Mouse (Mus musculus) embryonic facial prominence, embryonic 13.5 days (tissue): ENCODE data around the gene Cap2. TPM values are rescaled to one million over a fixed set of nuclear protein-coding genes. Genes with fewer than 3 reads are reported as not detected.

ENCODE experiments used
- ATAC-seq: fragments of 200-750 bp; cut with Nextera tagmentation; 2 replicates; pipeline ENCODE4 v1.8.0; 2017; ENCODE audit warnings: low read depth; ENCODE audit not compliant: insufficient number of reproducible peaks, insufficient read depth, low FRiP score, low TSS enrichment
- H3K27ac ChIP-seq: fragments of 300-500 bp; sonication (generic); 2 replicates; pipeline ENCODE4 v1.5.1; 2015; ENCODE audit warnings: moderate library complexity, mild to moderate bottlenecking, inconsistent platforms
- H3K27me3 ChIP-seq: fragments of 300-500 bp; sonication (generic); 2 replicates; pipeline ENCODE4 v1.6.1; 2015; ENCODE audit warnings: mild to moderate bottlenecking, inconsistent platforms
- H3K36me3 ChIP-seq: fragments of 300-500 bp; sonication (generic); 2 replicates; pipeline ENCODE4 v1.6.1; 2015; ENCODE audit warnings: mild to moderate bottlenecking, inconsistent platforms
- H3K4me1 ChIP-seq: fragments of 300-500 bp; sonication (generic); 2 replicates; pipeline ENCODE4 v1.6.1; 2015; ENCODE audit warnings: inconsistent platforms
- H3K4me2 ChIP-seq: fragments of 300-500 bp; sonication (generic); 2 replicates; pipeline ENCODE4 v1.6.1; 2015; ENCODE audit warnings: moderate library complexity, mild to moderate bottlenecking, inconsistent platforms
- H3K4me3 ChIP-seq: fragments of 300-500 bp; sonication (generic); 2 replicates; pipeline ENCODE4 v1.5.1; 2015; ENCODE audit warnings: mild to moderate bottlenecking, inconsistent platforms
- H3K9ac ChIP-seq: fragments of 300-500 bp; sonication (generic); 2 replicates; pipeline ENCODE4 v1.6.1; 2015; ENCODE audit warnings: mild to moderate bottlenecking, inconsistent platforms
- H3K9me3 ChIP-seq: fragments of 300-500 bp; sonication (generic); 2 replicates; pipeline ENCODE4 v1.6.1; 2016; ENCODE audit warnings: inconsistent platforms
- WGBS: fragments of 180-500 bp; shearing (Covaris S2); methylation state at CpG from one replicate; pipeline ENCODE4 v1.1.7; 2015; ENCODE audit warnings: mixed read lengths; 5-methylcytosine and 5-hydroxymethylcytosine counted together
- polyA plus RNA-seq: library from polyadenylated mRNA; unstranded; fragments of >200 nt; fragmentation: Nextera tagmentation; extraction: Ambion mirVana; gene quantifications from 2 replicates; pipeline ENCODE4 v1.2.1, GENCODE M21; 2015

Gene Cap2
- polyA plus RNA-seq, 1 experiment from 2014 or later, result 5.5 TPM

- Histone ChIP-seq H3K4me1 (peaks cover 17% of the 10 kb centered on the region), H3K4me3 (no peak overlapping the region), H3K9ac (no peak overlapping the region), H3K27ac (no peak overlapping the region), H3K27me3 (no peaks in the 10 kb centered on the region), H3K4me2 (peak overlapping the region; percentile 39), H3K36me3 (no peaks in the 10 kb centered on the region), H3K9me3 (no peaks in the 10 kb centered on the region)
- no peak for ATAC-seq
- 54% methylated on average over 11 of the region's 11 CpGs for WGBS
Observed at GRCm38 (mm10) chr13:46571961-46572647, 70.5 kb downstream of the Cap2 start.

GRCm38 (mm10) chr13:46572648-46573163, 71.1 kb downstream of the Cap2 start:
- no peaks in the 10 kb centered on the region for H3K9me3 ChIP-seq
- H3K27me3 ChIP-seq, result no peaks in the 10 kb centered on the region
- H3K4me2 ChIP-seq, result 0 out of 2 replicates have a peak overlapping the region, but pooled peaks have one; percentile 5
- no peak overlapping the region for H3K27ac ChIP-seq
- peaks cover 17% of the 10 kb centered on the region for H3K4me1 ChIP-seq
- no peaks in the 10 kb centered on the region for H3K36me3 ChIP-seq
- ATAC-seq, result no peak
- WGBS, result 37% methylated on average over 9 of the region's 9 CpGs
- H3K9ac ChIP-seq, result no peak overlapping the region
- no peak overlapping the region for H3K4me3 ChIP-seq

- Histone ChIP-seq H3K4me3 (no peak overlapping the region), H3K9me3 (no peaks in the 10 kb centered on the region), H3K4me2 (no peak overlapping the region), H3K9ac (no peak overlapping the region), H3K27ac (no peak overlapping the region), H3K27me3 (no peaks in the 10 kb centered on the region), H3K36me3 (no peaks in the 10 kb centered on the region), H3K4me1 (peaks cover 17% of the 10 kb centered on the region)
- 75% methylated on average over 5 of the region's 5 CpGs for WGBS
- ATAC-seq, result no peak
Observed at GRCm38 (mm10) chr13:46574201-46574600, 72.6 kb downstream of the Cap2 start.

- Histone ChIP-seq H3K27me3 (no peaks in the 10 kb centered on the region), H3K27ac (no peak overlapping the region), H3K4me2 (no peak overlapping the region), H3K36me3 (no peaks in the 10 kb centered on the region), H3K9ac (no peak overlapping the region), H3K4me1 (peaks cover 17% of the 10 kb centered on the region), H3K4me3 (no peak overlapping the region), H3K9me3 (no peaks in the 10 kb centered on the region)
- no peak for ATAC-seq
- WGBS, result 83% methylated on average over 4 of the region's 4 CpGs
Observed at GRCm38 (mm10) chr13:46574707-46575106, 73.1 kb downstream of the Cap2 start.

DNA sequence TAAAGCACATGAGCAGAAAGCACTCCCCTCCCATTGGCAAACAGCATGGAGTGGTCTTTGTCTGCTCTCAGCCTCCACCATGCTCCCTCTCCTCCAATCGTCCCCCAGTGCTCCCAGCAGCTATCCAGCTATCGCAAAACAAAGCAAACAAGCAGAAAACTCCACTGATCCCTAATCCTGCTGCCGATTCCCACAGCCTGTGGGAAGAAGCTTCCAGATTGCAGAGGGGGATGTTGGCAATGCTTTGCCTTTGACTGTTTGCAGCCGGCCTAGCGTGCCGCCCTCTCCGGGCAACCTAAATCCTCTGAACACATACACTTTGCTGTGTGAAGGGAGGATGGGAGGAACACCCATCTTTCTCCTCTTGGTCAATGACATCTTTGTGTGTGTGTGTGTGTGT, 83.2 kb downstream of the Cap2 start:
- WGBS, result 76% methylated on average over 7 of the region's 7 CpGs
- Histone ChIP-seq H3K4me3 (no peak overlapping the region), H3K4me2 (no peak overlapping the region), H3K27ac (no peak overlapping the region), H3K36me3 (no peaks in the 10 kb centered on the region), H3K9ac (no peak overlapping the region), H3K9me3 (no peaks in the 10 kb centered on the region), H3K4me1 (peaks cover 9% of the 10 kb centered on the region; the same call in 1 of the 2 replicates), H3K27me3 (no peaks in the 10 kb centered on the region)
- no peak for ATAC-seq

- Histone ChIP-seq H3K4me2 (peak overlapping the region; percentile 28), H3K4me3 (no peak overlapping the region), H3K27ac (no peak overlapping the region), H3K9me3 (no peaks in the 10 kb centered on the region), H3K36me3 (no peaks in the 10 kb centered on the region), H3K4me1 (peaks cover 9% of the 10 kb centered on the region; the same call in 1 of the 2 replicates), H3K27me3 (no peaks in the 10 kb centered on the region), H3K9ac (no peak overlapping the region)
- no peak for ATAC-seq
- WGBS, result 40% methylated on average over 17 of the region's 17 CpGs
Observed at GRCm38 (mm10) chr13:46587717-46588289, 86.2 kb downstream of the Cap2 start.

DNA sequence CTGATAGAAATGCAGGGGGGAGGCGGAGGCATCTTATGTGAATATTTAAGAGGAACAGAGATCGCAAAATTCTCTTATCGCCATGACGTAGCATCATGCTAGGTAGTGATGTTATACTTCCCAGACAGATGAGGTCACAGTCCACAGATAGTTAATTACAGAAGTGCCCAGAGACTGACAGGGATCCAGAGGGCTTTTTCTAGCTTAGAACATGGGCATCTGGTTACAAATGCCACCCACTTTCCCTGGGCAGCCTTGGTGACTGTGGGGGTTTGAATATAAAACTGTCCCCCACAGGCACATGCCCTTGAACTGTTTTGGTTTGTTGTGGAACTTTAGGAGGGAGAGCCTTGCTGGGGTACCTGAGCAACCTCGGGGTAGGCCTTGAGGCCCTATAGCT, 87.0 kb downstream of the Cap2 start:
- no peak overlapping the region for H3K4me2 ChIP-seq
- 90% methylated on average over 5 of the region's 5 CpGs for WGBS
- no peak overlapping the region for H3K9ac ChIP-seq
- H3K36me3 ChIP-seq, result no peaks in the 10 kb centered on the region
- H3K27me3 ChIP-seq, result no peaks in the 10 kb centered on the region
- no peak for ATAC-seq
- H3K27ac ChIP-seq, result no peak overlapping the region
- H3K4me3 ChIP-seq, result no peak overlapping the region
- H3K9me3 ChIP-seq, result no peaks in the 10 kb centered on the region
- H3K4me1 ChIP-seq, result peaks cover 9% of the 10 kb centered on the region; the same call in 1 of the 2 replicates

- Histone ChIP-seq H3K9ac (no peak overlapping the region), H3K4me2 (no peak overlapping the region), H3K4me1 (peaks cover 9% of the 10 kb centered on the region; the same call in 1 of the 2 replicates), H3K4me3 (no peak overlapping the region), H3K27me3 (no peaks in the 10 kb centered on the region), H3K36me3 (no peaks in the 10 kb centered on the region), H3K27ac (no peak overlapping the region), H3K9me3 (no peaks in the 10 kb centered on the region)
- WGBS, result 87% methylated on average over 4 of the region's 4 CpGs
- ATAC-seq, result no peak
Observed at GRCm38 (mm10) chr13:46590885-46591284, 89.2 kb downstream of the Cap2 start.

DNA sequence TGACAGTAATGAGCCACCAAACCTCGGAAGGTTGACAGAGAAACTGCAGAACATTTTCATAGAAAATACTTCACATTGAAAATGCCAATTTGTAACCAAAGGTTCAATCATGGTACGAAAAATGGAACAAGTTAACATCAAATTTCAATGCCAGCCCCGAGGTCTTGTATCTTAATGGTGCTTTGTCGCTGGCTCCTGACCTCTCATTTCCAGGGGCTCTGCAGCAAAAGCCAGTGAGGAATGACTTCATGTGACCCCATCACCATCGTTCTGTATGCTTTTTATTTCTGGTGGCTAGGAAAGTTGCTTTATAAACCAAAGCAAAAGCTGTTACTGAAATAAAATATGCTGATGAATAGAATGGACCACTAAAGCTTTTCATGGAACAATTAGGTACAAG, 99.0 kb downstream of the Cap2 start:
- Histone ChIP-seq H3K27me3 (no peaks in the 10 kb centered on the region), H3K9ac (no peak overlapping the region), H3K27ac (no peak overlapping the region), H3K4me2 (no peak overlapping the region), H3K4me3 (no peak overlapping the region), H3K36me3 (no peaks in the 10 kb centered on the region), H3K9me3 (no peaks in the 10 kb centered on the region), H3K4me1 (no peaks in the 10 kb centered on the region)
- WGBS, result 73% methylated on average over 5 of the region's 5 CpGs
- ATAC-seq, result no peak

GRCm38 (mm10) chr13:46601386-46601785, 99.7 kb downstream of the Cap2 start:
- Histone ChIP-seq H3K4me1 (no peaks in the 10 kb centered on the region), H3K4me3 (no peak overlapping the region), H3K36me3 (no peaks in the 10 kb centered on the region), H3K9me3 (no peaks in the 10 kb centered on the region), H3K27ac (no peak overlapping the region), H3K9ac (no peak overlapping the region), H3K27me3 (no peaks in the 10 kb centered on the region), H3K4me2 (no peak overlapping the region)
- WGBS, result 86% methylated on average over 2 of the region's 2 CpGs
- ATAC-seq, result no peak

- Histone ChIP-seq H3K27me3 (no peaks in the 10 kb centered on the region), H3K9me3 (no peaks in the 10 kb centered on the region), H3K9ac (no peak overlapping the region), H3K36me3 (no peaks in the 10 kb centered on the region), H3K4me2 (no peak overlapping the region), H3K4me1 (no peaks in the 10 kb centered on the region), H3K27ac (no peak overlapping the region), H3K4me3 (no peak overlapping the region)
- 85% methylated on average over 11 of the region's 11 CpGs for WGBS
- ATAC-seq, result no peak
Observed at GRCm38 (mm10) chr13:46602674-46603073, 101.0 kb downstream of the Cap2 start.

DNA sequence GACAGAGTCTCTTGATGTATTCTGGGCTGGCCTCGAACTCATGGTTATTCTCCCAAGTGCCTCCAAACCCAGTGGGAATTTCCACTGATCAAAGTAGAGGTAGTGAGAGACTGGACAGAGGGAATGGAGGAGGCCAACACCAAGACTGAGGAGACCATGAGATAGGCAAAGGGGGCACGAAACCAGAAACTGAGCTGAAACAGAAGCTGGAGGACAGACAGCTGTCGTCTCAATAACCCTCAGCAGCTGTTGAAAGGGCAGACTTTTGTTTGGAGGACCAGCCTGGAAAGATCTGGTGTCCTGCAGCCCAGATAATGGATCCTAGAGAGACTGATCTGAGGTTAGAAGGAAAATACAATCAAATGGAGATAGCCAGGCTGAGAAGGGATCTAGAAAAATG, 109.4 kb downstream of the Cap2 start:
- Histone ChIP-seq H3K27ac (no peak overlapping the region), H3K27me3 (no peaks in the 10 kb centered on the region), H3K4me1 (no peaks in the 10 kb centered on the region), H3K9ac (no peak overlapping the region), H3K9me3 (no peaks in the 10 kb centered on the region), H3K36me3 (no peaks in the 10 kb centered on the region), H3K4me2 (no peak overlapping the region), H3K4me3 (no peak overlapping the region)
- no peak for ATAC-seq
- 73% methylated on average over 3 of the region's 3 CpGs for WGBS
